Mouse (Mus musculus) spleen, adult 2 months (tissue): ENCODE measurements around the gene Faap100.

Experiments used
- CTCF ChIP-seq: fragments of 200-500 bp; IDR thresholded peaks from 2 replicates; pipeline ENCODE4 v1.5.1; 2011; ENCODE audit warnings: mild to moderate bottlenecking, inconsistent platforms; ENCODE audit not compliant: insufficient read depth, insufficient read length, insufficient replicate concordance; ENCODE audit errors: extremely low read depth
- POLR2A ChIP-seq: fragments of 200-500 bp; IDR thresholded peaks from 2 replicates; pipeline ENCODE4 v1.6.1; 2011; ENCODE audit warnings: low read depth, low read length, inconsistent platforms

DNA sequence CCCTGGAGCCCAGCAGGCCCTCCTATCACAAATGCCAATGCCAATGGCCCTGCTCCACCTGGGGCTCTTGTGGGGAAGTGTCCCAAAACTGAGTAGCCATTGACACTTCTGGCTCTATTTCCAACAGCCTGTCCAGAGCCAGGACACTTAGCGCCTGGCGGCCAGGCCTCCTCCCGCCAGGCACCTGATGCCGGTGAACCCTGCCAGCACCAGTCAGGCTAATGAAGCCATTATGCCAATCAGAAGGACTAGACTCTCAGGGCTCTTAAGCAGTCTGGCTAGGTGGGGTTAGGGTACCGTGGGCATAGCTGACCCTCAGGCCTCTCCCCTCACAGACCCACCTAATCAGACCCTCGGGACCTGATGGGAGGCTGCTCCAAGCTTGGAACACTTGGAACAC, 19.2 kb downstream of the Faap100 start:
- TF ChIP-seq POLR2A, result no peak
- no peak for TF ChIP-seq CTCF
